Mouse (Mus musculus) large intestine, adult 2 months (tissue): ENCODE measurements at regions not wholly inside any gene's neighbourhood (a gene's known extent, or its start where the extent isn't known, plus 50 kb on each side); places are given as distances from the start of the nearest gene placed in this dataset.

Source experiments
- DNase-seq: peaks from one replicate; pipeline ENCODE4 v3.0.0-alpha.2; 2012; ENCODE audit warnings: low read depth, low spot score
- WGBS: fragments of 180-500 bp; shearing (Covaris S2); methylation state at CpG from one replicate; pipeline ENCODE4 v1.1.7; 2018; 5-methylcytosine and 5-hydroxymethylcytosine counted together

- no peak for DNase-seq
- 54% methylated on average over 11 of the region's 11 CpGs for WGBS
These were observed 346.8 kb downstream of the Plk2 start for GRCm38 (mm10) chr13:110741576-110742206.

- 29% methylated on average over 6 of the region's 6 CpGs for WGBS
- no peak for DNase-seq
These were observed 352.5 kb downstream of the Plk2 start for GRCm38 (mm10) chr13:110747223-110747868.

GRCm38 (mm10) chr13:110752746-110753145 is 357.9 kb downstream of the Plk2 start:
- 91% methylated on average over 4 of the region's 4 CpGs for WGBS

GRCm38 (mm10) chr13:110754548-110754947 is 359.7 kb downstream of the Plk2 start:
- 94% methylated on average over 9 of the region's 9 CpGs for WGBS
- no peak for DNase-seq

More at GRCm38 (mm10) chr13:110752746-110753145, 357.9 kb downstream of the Plk2 start:
- no peak for DNase-seq

GRCm38 (mm10) chr13:110756877-110757276 is 362.0 kb downstream of the Plk2 start:
- no peak for DNase-seq
- WGBS, result 14% methylated on average over 2 of the region's 2 CpGs

- DNase-seq, result no peak
These were observed 374.4 kb downstream of the Plk2 start for GRCm38 (mm10) chr13:110769210-110769609.

DNA sequence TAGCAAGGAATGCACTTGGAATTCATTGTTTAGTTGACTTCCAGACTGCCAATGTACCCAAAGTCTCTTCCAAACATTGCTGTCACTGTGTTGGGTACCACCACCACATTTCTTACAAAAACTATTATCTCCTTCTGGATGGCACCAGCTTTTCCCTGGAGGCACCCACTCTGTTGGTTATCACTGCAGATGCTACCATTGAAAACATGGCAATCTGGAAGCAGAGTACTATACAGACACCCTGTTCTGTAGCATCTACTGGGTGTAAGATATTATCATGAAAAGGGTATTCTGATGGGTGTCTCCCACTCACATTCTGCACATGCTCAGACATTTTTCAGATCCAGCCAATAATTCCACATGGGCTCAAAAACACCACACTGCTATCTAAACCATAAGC is 380.4 kb downstream of the Plk2 start:
- no peak for DNase-seq

- DNase-seq, result no peak
- WGBS, result 41% methylated on average over 12 of the region's 12 CpGs
These were observed 389.4 kb downstream of the Plk2 start for GRCm38 (mm10) chr13:110784162-110784785.

- no peak for DNase-seq
- WGBS, result 17% methylated on average over 5 of the region's 5 CpGs
These were observed 390.0 kb downstream of the Plk2 start for GRCm38 (mm10) chr13:110784822-110785221.

DNA sequence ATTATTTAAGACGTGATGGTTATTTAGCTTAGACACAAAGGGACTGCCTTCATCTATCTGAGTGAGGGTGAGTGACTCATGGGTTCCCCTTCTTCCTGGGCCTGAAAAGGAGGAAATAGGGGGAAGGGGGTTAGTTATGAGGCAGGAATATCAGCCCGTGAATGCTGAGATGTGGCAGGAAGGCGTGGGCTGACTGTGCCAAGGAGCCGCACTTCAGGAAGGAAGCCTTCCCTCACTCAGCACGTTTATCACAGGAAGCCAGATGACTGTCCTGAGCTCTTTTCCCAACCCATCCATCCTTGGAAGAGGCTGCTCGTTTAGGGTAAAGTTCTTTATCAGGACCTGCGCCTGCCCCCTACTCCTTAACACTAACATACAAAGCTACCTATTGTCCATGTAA is 403.5 kb downstream of the Plk2 start:
- DNase-seq, result no peak
- 68% methylated on average over 7 of the region's 7 CpGs for WGBS

- DNase-seq, result peak; percentile 68
- WGBS, result 27% methylated on average over 6 of the region's 6 CpGs
These were observed 408.0 kb downstream of the Plk2 start for GRCm38 (mm10) chr13:110802841-110803240.

- WGBS, result 67% methylated on average over 6 of the region's 6 CpGs
These were observed 417.6 kb downstream of the Plk2 start for GRCm38 (mm10) chr13:110812401-110812800.

DNA sequence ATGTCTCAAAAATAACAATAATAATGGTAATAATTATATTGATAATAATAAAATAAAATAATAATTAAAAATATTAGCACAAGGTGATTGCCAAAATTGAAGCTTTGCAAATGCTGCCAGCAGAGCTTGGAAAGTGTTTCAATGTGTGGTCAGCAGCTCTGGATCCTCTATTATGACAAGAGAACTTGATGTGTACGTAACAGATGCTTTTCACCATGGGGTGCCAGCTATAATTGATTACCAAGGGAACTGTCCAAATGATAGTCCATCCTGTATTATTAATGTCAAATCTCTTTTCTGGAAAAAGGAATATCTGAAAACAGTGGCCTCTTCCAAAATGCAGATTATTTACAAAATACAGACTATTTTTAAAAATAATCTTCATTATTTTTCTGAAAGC is 419.2 kb downstream of the Plk2 start:
- WGBS, result 96% methylated on average over 1 of the region's 1 CpGs
- DNase-seq, result no peak

More at GRCm38 (mm10) chr13:110812401-110812800, 417.6 kb downstream of the Plk2 start:
- DNase-seq, result no peak

DNA sequence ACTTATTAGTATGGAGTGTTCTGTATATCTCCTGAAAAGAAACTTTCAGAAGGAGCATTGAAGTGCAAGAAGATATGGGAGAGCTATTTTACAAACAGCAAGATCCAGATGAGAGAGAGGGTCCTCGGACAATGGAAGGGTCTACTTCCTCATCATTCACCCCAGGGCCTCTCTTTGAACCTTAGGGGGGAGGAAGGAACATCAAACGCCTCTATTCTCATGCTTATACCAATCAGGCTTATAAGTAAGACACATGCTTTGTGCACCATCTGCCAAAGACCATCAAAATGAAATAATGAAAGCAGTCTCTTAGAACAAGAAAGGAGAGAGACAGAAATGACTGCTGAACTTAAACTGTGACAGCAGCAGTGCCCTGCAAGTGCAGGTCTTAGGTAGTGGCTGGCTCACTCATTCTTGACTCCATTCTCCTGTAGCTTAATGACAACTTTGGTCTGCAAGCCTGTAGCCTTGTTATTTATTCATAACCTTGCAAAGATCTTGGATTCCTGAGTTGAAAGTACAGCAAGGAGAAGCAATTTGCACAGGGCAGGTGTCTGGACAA is 424.5 kb downstream of the Plk2 start:
- DNase-seq, result no peak
- WGBS, result 66% methylated on average over 2 of the region's 2 CpGs

GRCm38 (mm10) chr13:110824878-110825277 is 429.9 kb upstream of the Actbl2 start:
- 77% methylated on average over 9 of the region's 9 CpGs for WGBS
- DNase-seq, result no peak

- no peak for DNase-seq
- 77% methylated on average over 5 of the region's 5 CpGs for WGBS
These were observed 422.4 kb upstream of the Actbl2 start for GRCm38 (mm10) chr13:110832442-110832841.

DNA sequence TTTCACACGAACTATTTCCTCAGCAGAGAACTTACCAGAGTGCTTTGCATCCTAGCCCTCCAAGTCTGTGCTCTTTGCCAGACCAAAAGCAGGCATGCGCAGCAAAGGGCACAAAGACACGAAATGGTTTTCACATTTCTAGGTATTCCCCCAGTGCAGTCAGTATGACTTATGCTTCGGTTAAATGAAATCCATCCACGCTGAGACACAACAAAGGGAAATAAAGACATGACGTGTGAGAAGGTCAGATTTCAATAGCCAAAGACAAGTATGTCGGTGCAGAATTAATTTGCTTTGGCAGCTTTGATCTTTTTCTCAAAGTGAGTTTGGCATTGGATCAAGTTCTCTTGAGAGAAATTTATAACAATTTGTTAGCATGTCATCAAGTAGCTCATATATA is 417.9 kb upstream of the Actbl2 start:
- DNase-seq, result no peak
- 86% methylated on average over 7 of the region's 7 CpGs for WGBS

DNA sequence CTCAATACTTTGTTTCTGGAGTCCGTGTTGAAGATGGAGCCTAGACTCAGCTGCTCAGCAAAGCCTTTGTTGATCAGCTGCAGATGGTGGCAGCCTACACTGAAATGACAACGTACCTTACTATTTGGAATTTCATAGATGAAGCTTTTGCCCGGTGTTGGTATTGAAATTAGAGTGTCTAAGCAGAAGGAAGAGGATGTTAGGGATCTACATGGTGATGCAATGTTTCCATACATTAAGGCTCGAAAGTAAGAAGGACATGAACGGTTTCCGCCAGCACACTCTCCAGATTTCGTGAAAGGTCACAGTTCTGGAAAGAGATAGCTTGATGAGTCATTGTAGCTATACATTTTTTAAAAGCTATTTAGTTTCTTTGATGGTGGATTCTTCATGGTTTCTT is 412.9 kb upstream of the Actbl2 start:
- 90% methylated on average over 7 of the region's 7 CpGs for WGBS

DNA sequence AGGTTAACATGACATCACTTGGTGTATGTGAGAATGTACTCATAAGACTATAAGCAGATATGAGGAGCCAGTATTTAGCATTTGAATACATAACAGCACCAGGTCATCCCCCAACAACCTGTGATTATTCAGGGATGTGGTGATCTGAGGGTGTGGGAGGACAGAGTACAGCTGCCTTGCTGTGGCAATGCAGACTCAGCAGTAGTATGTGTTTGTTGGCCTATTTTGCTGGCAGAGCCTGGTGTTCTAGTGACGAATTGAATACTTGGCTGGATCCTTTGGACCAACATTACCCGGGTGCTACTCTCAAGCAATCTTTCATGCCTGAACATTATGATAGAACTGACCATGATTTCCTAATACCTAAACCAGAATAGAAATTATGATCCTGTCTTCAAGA is 409.1 kb upstream of the Actbl2 start:
- WGBS, result 89% methylated on average over 2 of the region's 2 CpGs
- DNase-seq, result no peak

More for the DNA sequence above, 412.9 kb upstream of the Actbl2 start:
- no peak for DNase-seq

DNA sequence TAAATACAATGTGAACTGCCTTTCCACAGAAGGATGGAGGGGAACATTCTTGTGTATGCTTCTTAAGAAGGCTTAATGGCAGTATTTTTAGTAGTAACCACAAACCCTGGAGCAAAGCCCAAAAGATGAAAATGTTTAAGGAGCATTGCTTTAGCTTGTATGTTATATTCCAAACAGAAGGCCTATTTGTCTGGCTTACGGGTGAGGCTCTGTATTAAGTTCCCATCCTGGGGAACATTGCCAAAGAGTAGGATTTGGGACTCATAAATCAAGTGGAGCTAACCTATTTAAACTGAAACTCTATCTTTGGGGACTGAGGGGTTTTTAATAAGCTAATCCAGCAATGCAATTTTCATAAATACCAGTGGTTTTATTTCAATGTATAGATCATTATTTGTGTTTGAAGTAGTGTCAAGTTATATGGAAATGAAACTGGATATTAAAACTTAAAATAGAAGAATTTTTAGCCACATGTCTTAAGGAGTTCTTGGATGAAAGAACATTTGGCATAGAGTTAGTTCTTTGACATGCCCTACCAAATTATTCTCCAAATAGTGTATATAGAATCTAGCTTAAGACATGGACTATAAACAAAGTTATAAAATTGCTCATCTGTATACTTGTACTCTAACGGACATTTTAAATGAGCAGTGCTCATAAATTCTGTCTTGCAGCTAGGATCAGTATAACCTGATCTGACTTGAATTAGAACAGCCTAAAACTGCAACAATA is 401.7 kb upstream of the Actbl2 start:
- 43% methylated on average over 2 of the region's 2 CpGs for WGBS

More for the DNA sequence above, 401.7 kb upstream of the Actbl2 start:
- DNase-seq, result no peak
